Mouse (Mus musculus) thymus, adult 2 months (tissue): ENCODE data around the gene Adpgk.

ENCODE experiments used
- CTCF ChIP-seq: fragments of 200-500 bp; IDR thresholded peaks from 2 replicates; pipeline ENCODE4 v1.5.1; 2012; ENCODE audit warnings: mild to moderate bottlenecking, control low read depth, low read length, moderate library complexity, borderline replicate concordance; ENCODE audit not compliant: control insufficient read depth, poor library complexity, insufficient read depth; ENCODE audit errors: extremely low read depth
- POLR2A ChIP-seq: fragments of 200-500 bp; IDR thresholded peaks from 2 replicates; pipeline ENCODE4 v1.6.1; 2012; ENCODE audit warnings: mild to moderate bottlenecking, low read length, control low read depth, moderate library complexity; ENCODE audit not compliant: control insufficient read depth, poor library complexity, insufficient read depth; ENCODE audit errors: extremely low read depth

GRCm38 (mm10) chr9:59310582-59311283, 19.4 kb downstream of the Adpgk start:
- TF ChIP-seq CTCF, result no peak
- TF ChIP-seq POLR2A, result no peak
